Mouse (Mus musculus) ES-Bruce4 (cell line): ENCODE measurements around the gene Chmp5.

Experiments
- CTCF ChIP-seq: IDR thresholded peaks from one replicate; pipeline ENCODE4 v1.8.1; 2011; ENCODE audit warnings: low read depth, low read length
- POLR2A ChIP-seq: IDR thresholded peaks from one replicate; pipeline ENCODE4 v1.8.1; 2011; ENCODE audit warnings: low read length; ENCODE audit not compliant: insufficient read depth

DNA sequence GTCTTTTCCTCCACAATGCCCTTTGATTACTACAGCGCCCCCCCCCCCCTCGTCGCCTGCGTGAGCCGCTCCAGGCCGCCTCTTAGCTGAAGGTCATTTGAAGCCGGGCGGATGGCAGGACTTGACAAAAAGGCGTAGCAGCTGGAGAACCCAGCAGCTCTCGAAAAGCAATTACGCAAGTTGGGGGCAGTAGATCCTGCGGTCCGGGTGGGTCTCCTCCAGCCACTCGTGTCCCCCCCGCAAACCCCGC, 22.3 kb downstream of the Chmp5 start:
- TF ChIP-seq POLR2A: no peak
- no peak for TF ChIP-seq CTCF
